Mouse (Mus musculus) mouse trophoblast stem cell (cell line): ENCODE data around the gene Dbndd2.

Source experiments
- in situ Hi-C, 2 experiments: fragments of 300-500 bp; cut with MseI, MboI; formaldehyde crosslinking; loops; 2 replicates in 1 of 2; 3 replicates in 1 of 2; pipeline ENCODE4 v1.15.1; 2025

Dbndd2 gene

DNA sequence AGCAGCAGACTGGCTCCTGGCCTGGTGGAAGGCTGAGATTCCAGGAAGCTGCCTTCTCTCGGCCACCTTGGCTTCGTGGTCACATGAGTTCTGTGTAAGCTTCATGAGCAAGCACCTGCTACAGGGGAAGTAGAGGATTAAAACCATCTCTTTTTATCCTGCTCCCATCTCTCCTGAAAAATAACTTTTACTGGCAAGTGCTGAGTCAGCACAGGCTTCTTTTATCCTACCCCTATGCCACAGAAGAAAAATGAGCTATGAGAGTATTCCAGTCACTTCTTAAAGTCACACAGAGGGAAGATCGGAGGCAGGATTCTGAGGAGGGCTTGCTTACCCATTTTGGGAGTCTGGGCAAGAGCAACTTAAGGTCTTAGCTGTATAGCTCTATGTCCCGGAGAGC is 51.1 kb downstream of the Dbndd2 start:
- in situ Hi-C loops, result no loop called here

DNA sequence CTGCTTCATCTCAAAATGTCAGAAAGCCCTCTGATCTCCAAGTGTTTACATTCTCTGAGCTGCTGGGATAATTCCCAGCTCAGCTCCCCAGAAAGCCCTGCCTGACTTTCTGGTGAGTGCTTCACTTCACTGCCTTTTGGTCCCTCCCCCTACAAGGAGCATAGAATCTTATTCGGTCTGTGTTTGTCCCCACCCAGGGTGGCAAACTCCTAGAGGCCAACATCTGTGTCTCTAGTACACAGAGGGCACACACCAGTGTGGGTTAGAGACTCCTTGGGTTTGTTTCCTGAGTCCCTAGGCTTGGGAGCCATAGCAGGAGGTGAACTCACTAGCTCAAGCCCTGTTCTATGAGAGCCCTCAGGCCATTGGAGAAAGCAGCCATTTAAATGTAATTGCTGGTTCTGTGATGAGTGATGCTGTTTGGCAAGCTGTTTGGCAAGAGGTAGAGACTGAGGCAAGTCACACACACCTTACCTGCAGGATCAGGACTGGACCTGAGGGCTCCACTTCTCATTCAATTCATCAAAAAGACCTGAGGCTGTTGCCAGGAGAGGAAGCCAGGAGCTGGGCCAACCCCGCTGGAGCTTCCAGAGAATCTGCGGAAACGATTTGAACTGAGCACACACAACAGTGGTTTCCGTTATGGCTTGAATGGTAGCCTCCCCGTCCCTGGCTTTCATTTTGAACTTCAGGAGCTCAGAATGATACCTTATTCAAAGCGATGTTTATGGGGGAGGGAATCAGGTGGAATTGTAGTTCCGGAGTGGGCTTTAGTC is 54.9 kb downstream of the Dbndd2 start:
- in situ Hi-C loops, result no loop called here

DNA sequence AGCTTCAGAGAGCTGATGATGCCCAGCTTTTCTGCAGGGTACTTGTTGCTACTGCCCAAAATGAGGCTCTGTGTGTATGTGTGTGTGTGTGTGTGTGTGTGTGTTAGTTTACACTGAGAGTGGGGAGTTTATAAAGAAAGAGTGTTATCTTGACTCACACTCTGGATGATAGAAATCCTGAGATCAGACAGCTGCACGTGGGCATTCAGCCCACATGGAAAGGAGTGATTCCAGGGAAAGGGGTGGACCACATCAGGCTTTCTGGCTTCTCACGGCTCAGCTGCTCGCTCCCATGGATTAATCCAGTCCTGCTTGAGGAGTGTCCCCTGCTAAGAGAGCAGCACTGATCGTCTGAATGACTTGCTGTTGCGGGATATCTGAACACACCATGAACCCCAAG is 56.2 kb downstream of the Dbndd2 start:
- in situ Hi-C loops, result no loop called here

DNA sequence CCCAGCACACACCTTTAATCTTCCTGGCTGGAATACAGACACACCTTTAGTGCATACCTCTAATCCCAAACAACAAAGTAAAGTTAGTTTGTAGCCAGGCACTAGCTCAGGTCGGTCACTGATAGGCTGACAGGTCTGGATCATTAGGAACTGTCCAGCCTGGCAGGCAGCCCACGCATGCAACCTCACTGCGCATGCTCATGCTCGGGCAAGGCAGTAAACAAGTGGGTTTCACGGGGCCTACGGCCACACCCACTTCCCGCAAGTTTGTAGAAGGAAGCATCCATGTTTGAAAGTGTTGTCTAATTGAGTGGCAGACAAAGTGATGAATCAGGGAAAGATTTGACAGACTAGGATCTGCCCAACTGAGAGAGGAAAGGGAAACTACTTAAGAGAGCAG is 56.7 kb downstream of the Dbndd2 start:
- in situ Hi-C loops, result no loop called here
